Mouse (Mus musculus) C3H10T1/2 (cell line): ENCODE results near the gene Cdh6. TPM values are rescaled to one million over a fixed set of nuclear protein-coding genes. Genes with fewer than 3 reads are reported as not detected.

Experiments used
- polyA plus RNA-seq, 2 experiments: library from polyadenylated mRNA; unstranded; fragments of >200 nt; fragmentation: generic; extraction: Trizol; gene quantifications; one replicate each; pipeline ENCODE4 v1.2.1; 2012; ENCODE audit warnings: missing spikeins in 2 of 2

The Cdh6 gene
- under 1 TPM; 0.19 to 0.21 TPM for polyA plus RNA-seq

GRCm38 (mm10) chr15:13173071-13173778 is at the start of gene Cdh6:
TSS of gene Cdh6 (minus strand) at chr15:13173675.

